Mouse (Mus musculus): ENCODE measurements around the gene Utrn. TPM values are rescaled to one million over a fixed set of nuclear protein-coding genes. Genes with fewer than 3 reads are reported as not detected.

Utrn gene
- polyA plus RNA-seq, 1 experiment from 2014 or later = 49.7 TPM

DNA sequence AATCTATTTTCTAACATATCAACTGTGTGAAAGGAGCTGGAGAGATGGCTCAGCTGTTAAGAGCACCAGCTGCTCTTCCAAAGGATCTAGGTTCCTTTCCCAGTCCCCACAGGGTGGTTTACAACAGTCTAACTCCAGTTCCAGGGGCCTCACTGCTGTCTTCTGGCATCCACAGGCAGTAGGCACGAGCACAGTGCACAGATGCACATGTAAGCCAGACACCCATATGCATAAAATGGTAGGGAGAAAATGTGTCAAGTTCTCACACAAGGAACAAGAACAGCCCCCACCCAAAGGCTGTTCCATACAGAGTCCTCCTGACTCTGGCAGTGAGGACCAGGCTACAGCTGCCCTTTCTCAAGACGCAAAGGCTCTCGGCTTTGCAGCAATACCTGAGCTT lies 185.1 kb downstream of the Utrn start:
- H3K9ac ChIP-seq (ENCODE audit: low read length) = no peak overlapping the region
- H3K4me2 ChIP-seq (ENCODE audit: low read depth, low read length, severe bottlenecking) = no peak overlapping the region
- H3K9me3 ChIP-seq (ENCODE audit: control insufficient read depth, low read length) = no peaks in the 10 kb centered on the region
- H3K4me3 ChIP-seq (ENCODE audit: low read depth, low read length) = no peak overlapping the region
- H3K4me1 ChIP-seq (replicated peaks; ENCODE audit: control insufficient read depth, insufficient read depth, low read length) = no peaks in the 10 kb centered on the region
- no peak for DNase-seq (ENCODE audit: low spot score)
- 91% methylated on average over 3 of the region's 3 CpGs for WGBS
- no peaks in the 10 kb centered on the region for H3K36me3 ChIP-seq (ENCODE audit: control insufficient read depth, insufficient read depth, low read length)
- no peak overlapping the region for H3K27ac ChIP-seq (ENCODE audit: low read depth, low read length)
- H3K27me3 ChIP-seq (ENCODE audit: control insufficient read depth, insufficient read depth, low read length) = no peaks in the 10 kb centered on the region
- ATAC-seq (replicated peaks; ENCODE audit: low FRiP score) = no peak

DNA sequence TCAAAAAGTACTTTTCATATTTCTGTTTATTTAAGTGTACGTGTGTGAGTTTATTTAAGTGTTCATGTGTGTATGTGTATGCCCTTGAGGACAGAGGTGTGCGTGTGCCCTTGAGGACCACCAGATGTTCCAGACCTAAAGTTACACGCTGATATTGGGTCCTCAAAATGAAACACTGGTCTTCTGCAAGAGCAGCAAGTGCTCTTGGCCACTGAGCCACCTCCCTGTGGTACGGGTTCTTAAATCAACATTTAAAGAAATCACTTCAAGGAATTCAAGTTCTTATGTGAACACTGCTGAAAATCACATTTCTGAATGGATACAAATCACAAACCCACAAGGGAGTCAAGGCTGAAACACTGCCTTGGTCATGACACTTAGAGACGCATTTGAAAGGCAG lies 195.9 kb downstream of the Utrn start:
- no peak for DNase-seq (ENCODE audit: low spot score)

GRCm38 (mm10) chr10:12671608-12672007 lies 197.6 kb downstream of the Utrn start:
- H3K9me3 ChIP-seq (ENCODE audit: control insufficient read depth, low read length) = no peaks in the 10 kb centered on the region
- no peak overlapping the region for H3K4me3 ChIP-seq (ENCODE audit: low read depth, low read length)
- H3K9ac ChIP-seq (ENCODE audit: low read length) = no peak overlapping the region
- no peaks in the 10 kb centered on the region for H3K27me3 ChIP-seq (ENCODE audit: control insufficient read depth, insufficient read depth, low read length)
- no peak for ATAC-seq (replicated peaks; ENCODE audit: low FRiP score)
- no peak overlapping the region for H3K27ac ChIP-seq (ENCODE audit: low read depth, low read length)
- H3K36me3 ChIP-seq (ENCODE audit: control insufficient read depth, insufficient read depth, low read length) = no peaks in the 10 kb centered on the region
- 91% methylated on average over 9 of the region's 9 CpGs for WGBS
- H3K4me2 ChIP-seq (ENCODE audit: low read depth, low read length, severe bottlenecking) = no peak overlapping the region
- no peaks in the 10 kb centered on the region for H3K4me1 ChIP-seq (replicated peaks; ENCODE audit: control insufficient read depth, insufficient read depth, low read length)
- no peak for DNase-seq (ENCODE audit: low spot score)

More for the DNA sequence above, 195.9 kb downstream of the Utrn start:
- no peaks in the 10 kb centered on the region for H3K36me3 ChIP-seq (ENCODE audit: control insufficient read depth, insufficient read depth, low read length)
- H3K27ac ChIP-seq (ENCODE audit: low read depth, low read length) = no peak overlapping the region
- ATAC-seq (replicated peaks; ENCODE audit: low FRiP score) = no peak
- no peak overlapping the region for H3K4me2 ChIP-seq (ENCODE audit: low read depth, low read length, severe bottlenecking)
- no peak overlapping the region for H3K9ac ChIP-seq (ENCODE audit: low read length)
- no peaks in the 10 kb centered on the region for H3K9me3 ChIP-seq (ENCODE audit: control insufficient read depth, low read length)
- H3K27me3 ChIP-seq (ENCODE audit: control insufficient read depth, insufficient read depth, low read length) = no peaks in the 10 kb centered on the region
- H3K4me3 ChIP-seq (ENCODE audit: low read depth, low read length) = no peak overlapping the region
- 91% methylated on average over 5 of the region's 5 CpGs for WGBS
- H3K4me1 ChIP-seq (replicated peaks; ENCODE audit: control insufficient read depth, insufficient read depth, low read length) = no peaks in the 10 kb centered on the region

GRCm38 (mm10) chr10:12662035-12662434 lies 207.1 kb downstream of the Utrn start:
- DNase-seq (ENCODE audit: low spot score) (no peak), ATAC-seq (replicated peaks; ENCODE audit: low FRiP score) (no peak)
- Histone ChIP-seq H3K36me3 (ENCODE audit: control insufficient read depth, insufficient read depth, low read length) (peaks cover 3% of the 10 kb centered on the region; the same call in 1 of the 2 replicates), H3K9me3 (ENCODE audit: control insufficient read depth, low read length) (peaks cover 3% of the 10 kb centered on the region; the same call in 1 of the 2 replicates), H3K27ac (ENCODE audit: low read depth, low read length) (no peak overlapping the region), H3K4me1 (replicated peaks; ENCODE audit: control insufficient read depth, insufficient read depth, low read length) (no peaks in the 10 kb centered on the region), H3K27me3 (ENCODE audit: control insufficient read depth, insufficient read depth, low read length) (no peaks in the 10 kb centered on the region), H3K9ac (ENCODE audit: low read length) (no peak overlapping the region), H3K4me3 (ENCODE audit: low read depth, low read length) (no peak overlapping the region), H3K4me2 (ENCODE audit: low read depth, low read length, severe bottlenecking) (no peak overlapping the region)
- WGBS = 87% methylated on average over 4 of the region's 4 CpGs

GRCm38 (mm10) chr10:12658023-12658744 lies 211.0 kb downstream of the Utrn start:
- Histone ChIP-seq H3K4me1 (replicated peaks; ENCODE audit: control insufficient read depth, insufficient read depth, low read length) (no peaks in the 10 kb centered on the region), H3K4me2 (ENCODE audit: low read depth, low read length, severe bottlenecking) (no peak overlapping the region), H3K4me3 (ENCODE audit: low read depth, low read length) (no peak overlapping the region), H3K9ac (ENCODE audit: low read length) (no peak overlapping the region), H3K9me3 (ENCODE audit: control insufficient read depth, low read length) (peaks cover 3% of the 10 kb centered on the region; the same call in 1 of the 2 replicates), H3K36me3 (ENCODE audit: control insufficient read depth, insufficient read depth, low read length) (peaks cover 3% of the 10 kb centered on the region; the same call in 1 of the 2 replicates), H3K27me3 (ENCODE audit: control insufficient read depth, insufficient read depth, low read length) (no peaks in the 10 kb centered on the region), H3K27ac (ENCODE audit: low read depth, low read length) (no peak overlapping the region)
- DNase-seq (ENCODE audit: low spot score) (no peak), ATAC-seq (replicated peaks; ENCODE audit: low FRiP score) (no peak)
- 81% methylated on average over 8 of the region's 8 CpGs for WGBS

GRCm38 (mm10) chr10:12652988-12653387 lies 216.2 kb downstream of the Utrn start:
- ATAC-seq (replicated peaks; ENCODE audit: low FRiP score) (no peak), DNase-seq (ENCODE audit: low spot score) (no peak)
- no peaks in the 10 kb centered on the region for H3K27me3 ChIP-seq (ENCODE audit: control insufficient read depth, insufficient read depth, low read length)
- no peak overlapping the region for H3K4me2 ChIP-seq (ENCODE audit: low read depth, low read length, severe bottlenecking)
- no peaks in the 10 kb centered on the region for H3K36me3 ChIP-seq (ENCODE audit: control insufficient read depth, insufficient read depth, low read length)
- no peak overlapping the region for H3K27ac ChIP-seq (ENCODE audit: low read depth, low read length)
- no peak overlapping the region for H3K4me3 ChIP-seq (ENCODE audit: low read depth, low read length)
- 94% methylated on average over 3 of the region's 3 CpGs for WGBS
- H3K9me3 ChIP-seq (ENCODE audit: control insufficient read depth, low read length) = no peaks in the 10 kb centered on the region
- no peaks in the 10 kb centered on the region for H3K4me1 ChIP-seq (replicated peaks; ENCODE audit: control insufficient read depth, insufficient read depth, low read length)
- H3K9ac ChIP-seq (ENCODE audit: low read length) = no peak overlapping the region

GRCm38 (mm10) chr10:12646119-12646518 lies 223.0 kb downstream of the Utrn start:
- no peak for ATAC-seq (replicated peaks; ENCODE audit: low FRiP score)
- Histone ChIP-seq H3K9ac (ENCODE audit: low read length) (no peak overlapping the region), H3K4me3 (ENCODE audit: low read depth, low read length) (no peak overlapping the region), H3K9me3 (ENCODE audit: control insufficient read depth, low read length) (no peaks in the 10 kb centered on the region), H3K4me2 (ENCODE audit: low read depth, low read length, severe bottlenecking) (no peak overlapping the region), H3K27me3 (ENCODE audit: control insufficient read depth, insufficient read depth, low read length) (no peaks in the 10 kb centered on the region), H3K27ac (ENCODE audit: low read depth, low read length) (no peak overlapping the region), H3K4me1 (replicated peaks; ENCODE audit: control insufficient read depth, insufficient read depth, low read length) (no peaks in the 10 kb centered on the region), H3K36me3 (ENCODE audit: control insufficient read depth, insufficient read depth, low read length) (no peaks in the 10 kb centered on the region)
- WGBS = 64% methylated on average over 5 of the region's 5 CpGs
- DNase-seq (ENCODE audit: low spot score) = no peak

DNA sequence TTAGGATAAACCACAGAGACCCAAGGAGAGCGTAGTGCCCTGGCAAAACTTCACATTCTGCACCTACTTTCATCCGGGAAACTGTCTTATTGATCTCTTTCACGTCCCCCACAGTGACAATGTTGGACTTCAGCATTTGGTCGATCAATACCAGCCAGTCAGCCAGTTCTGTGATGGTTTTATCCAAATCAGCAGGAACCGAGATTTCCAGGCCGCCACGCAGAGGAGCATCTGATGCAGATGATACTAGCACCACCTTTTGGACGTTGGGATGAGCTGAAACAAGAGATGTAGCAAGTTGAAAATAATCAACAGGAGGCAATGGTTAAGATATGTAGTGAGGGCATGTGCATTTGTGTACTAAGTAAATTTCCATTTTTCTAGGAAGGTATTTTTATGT lies 225.8 kb downstream of the Utrn start:
- no peak overlapping the region for H3K4me3 ChIP-seq (ENCODE audit: low read depth, low read length)
- H3K4me2 ChIP-seq (ENCODE audit: low read depth, low read length, severe bottlenecking) = no peak overlapping the region
- DNase-seq (ENCODE audit: low spot score) (no peak), ATAC-seq (replicated peaks; ENCODE audit: low FRiP score) (no peak)
- H3K27ac ChIP-seq (ENCODE audit: low read depth, low read length) = no peak overlapping the region
- no peaks in the 10 kb centered on the region for H3K27me3 ChIP-seq (ENCODE audit: control insufficient read depth, insufficient read depth, low read length)
- 66% methylated on average over 8 of the region's 8 CpGs for WGBS
- H3K9me3 ChIP-seq (ENCODE audit: control insufficient read depth, low read length) = no peaks in the 10 kb centered on the region
- no peaks in the 10 kb centered on the region for H3K4me1 ChIP-seq (replicated peaks; ENCODE audit: control insufficient read depth, insufficient read depth, low read length)
- no peaks in the 10 kb centered on the region for H3K36me3 ChIP-seq (ENCODE audit: control insufficient read depth, insufficient read depth, low read length)
- H3K9ac ChIP-seq (ENCODE audit: low read length) = no peak overlapping the region

DNA sequence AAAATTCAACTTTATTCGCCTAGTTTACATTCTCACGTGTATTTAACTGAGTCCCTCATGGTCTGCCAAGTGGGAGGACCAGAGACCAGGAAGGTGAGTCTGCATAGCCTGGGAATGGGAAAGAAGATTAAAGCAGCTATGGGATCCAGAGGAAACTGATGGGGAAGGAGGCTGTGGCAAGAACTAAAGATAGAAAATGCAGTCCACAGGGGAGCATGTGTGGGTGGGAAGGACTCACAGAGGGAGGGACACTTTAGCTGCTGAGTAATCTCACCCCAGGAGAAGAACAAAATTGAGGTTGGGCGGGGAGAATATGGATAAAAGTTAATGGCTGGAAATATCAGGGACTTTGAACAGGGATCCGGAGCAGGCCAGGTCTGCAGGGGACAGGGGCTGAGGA lies 229.5 kb downstream of the Utrn start:
- DNase-seq (ENCODE audit: low spot score) (no peak), ATAC-seq (replicated peaks; ENCODE audit: low FRiP score) (no peak)
- Histone ChIP-seq H3K27ac (ENCODE audit: low read depth, low read length) (no peak overlapping the region), H3K9me3 (ENCODE audit: control insufficient read depth, low read length) (no peaks in the 10 kb centered on the region), H3K9ac (ENCODE audit: low read length) (no peak overlapping the region), H3K27me3 (ENCODE audit: control insufficient read depth, insufficient read depth, low read length) (no peaks in the 10 kb centered on the region), H3K36me3 (ENCODE audit: control insufficient read depth, insufficient read depth, low read length) (no peaks in the 10 kb centered on the region), H3K4me1 (replicated peaks; ENCODE audit: control insufficient read depth, insufficient read depth, low read length) (no peaks in the 10 kb centered on the region), H3K4me3 (ENCODE audit: low read depth, low read length) (no peak overlapping the region), H3K4me2 (ENCODE audit: low read depth, low read length, severe bottlenecking) (no peak overlapping the region)
- WGBS = 72% methylated on average over 4 of the region's 4 CpGs

Data from forebrain, embryonic 11.5 days (tissue).